Mouse (Mus musculus) ZHBTc4 (cell line): Measurements from ENCODE around the gene Sfxn3.

ENCODE experiments used
- DNase-seq: peaks from one replicate; pipeline ENCODE4 v3.0.0-alpha.2; 2011; ENCODE audit warnings: low read depth, low spot score

Sfxn3 gene

GRCm38 (mm10) chr19:45075323-45076035 lies 28.2 kb downstream of the Sfxn3 start:
- DNase-seq, result peak; percentile 48

DNA sequence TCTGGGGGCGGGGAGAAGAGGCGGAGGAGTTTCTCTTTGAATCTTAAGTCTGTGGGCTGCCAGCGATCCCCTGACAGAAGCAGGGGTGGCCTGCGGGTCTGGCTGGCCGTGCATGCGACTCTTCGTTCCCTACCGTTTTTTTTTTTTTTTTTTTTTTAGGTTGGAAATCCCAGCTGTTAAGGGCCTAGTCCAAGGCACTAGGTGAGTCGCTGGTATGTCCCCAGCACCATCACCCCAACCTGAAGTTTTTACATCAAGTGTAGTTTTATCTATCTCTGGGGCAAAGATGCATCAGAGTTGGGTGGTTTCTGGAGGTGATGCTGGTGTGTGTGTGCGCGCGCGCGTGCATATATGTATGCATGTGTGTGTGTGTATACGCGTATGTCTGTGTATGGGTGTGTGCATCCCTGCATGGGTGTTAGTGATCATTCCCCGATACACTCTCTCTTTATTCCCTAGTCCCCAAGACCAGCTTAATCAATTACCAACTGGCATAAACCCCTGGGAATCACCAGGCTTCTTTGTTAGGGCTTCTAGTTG lies 28.8 kb downstream of the Sfxn3 start:
- DNase-seq, result no peak

GRCm38 (mm10) chr19:45076586-45077510 lies 29.5 kb downstream of the Sfxn3 start:
- peak; percentile 84 for DNase-seq

GRCm38 (mm10) chr19:45077742-45078645 lies 30.7 kb downstream of the Sfxn3 start:
- no peak for DNase-seq

DNA sequence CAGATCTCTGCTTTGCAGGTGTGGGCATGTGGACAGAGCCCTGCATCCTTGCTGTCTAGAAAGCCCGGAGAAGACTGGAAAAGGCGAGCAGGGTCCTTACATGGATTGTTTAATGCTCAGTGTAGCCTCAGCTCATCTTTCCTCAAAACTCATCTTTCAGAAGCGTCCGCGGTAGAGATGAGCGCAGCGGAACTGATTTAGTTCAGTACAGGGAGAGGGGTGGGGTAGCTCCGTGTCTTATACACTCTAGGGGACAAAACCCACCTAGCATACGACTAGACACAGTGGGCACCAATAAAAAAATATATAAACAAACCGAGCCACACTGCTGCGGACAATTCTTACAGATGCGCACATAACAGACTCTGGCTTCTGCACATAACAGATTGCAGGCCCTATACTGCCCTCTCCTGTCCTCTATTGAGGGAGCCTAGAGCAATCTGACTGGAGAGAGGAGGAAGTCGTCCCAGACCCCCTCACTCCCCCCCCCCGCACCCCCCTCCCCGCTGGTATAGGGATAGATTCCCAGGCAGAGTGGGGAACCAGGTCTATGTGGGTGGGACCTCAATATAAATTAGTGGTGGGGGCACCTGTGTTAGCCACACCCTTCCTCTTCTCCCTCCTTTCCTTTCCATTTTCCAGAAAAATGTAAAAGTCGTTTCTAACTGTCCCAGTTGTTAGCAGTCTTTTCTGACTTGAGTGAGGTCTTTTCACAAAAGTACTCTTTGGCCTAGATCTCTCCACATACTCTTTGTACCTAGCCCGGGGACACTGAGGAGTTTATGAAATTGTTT lies 31.9 kb downstream of the Sfxn3 start:
- DNase-seq, result peak; percentile 32

- DNase-seq, result peak; percentile 67
Observed at GRCm38 (mm10) chr19:45079769-45080515, 32.6 kb downstream of the Sfxn3 start.

DNA sequence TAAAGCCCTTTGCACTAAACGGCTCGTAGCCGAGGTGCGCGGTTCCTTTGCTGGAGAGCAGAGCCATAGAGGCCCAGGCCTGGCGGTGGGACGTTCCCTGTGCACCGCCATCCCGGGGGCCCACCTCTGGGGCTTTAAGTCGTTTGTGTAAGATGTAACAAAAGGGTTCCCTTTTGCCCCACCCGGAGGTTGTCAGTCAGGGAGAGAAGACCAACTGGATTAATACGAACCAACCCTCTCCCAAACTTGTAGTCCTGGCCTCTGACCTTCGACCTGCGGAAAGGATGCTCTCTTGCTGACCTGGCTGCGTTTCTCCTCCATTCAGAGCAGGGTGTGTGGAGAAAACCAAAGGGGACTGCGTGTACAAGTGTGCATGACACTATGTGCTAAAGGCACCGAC lies 33.4 kb downstream of the Sfxn3 start:
- peak; percentile 34 for DNase-seq

DNA sequence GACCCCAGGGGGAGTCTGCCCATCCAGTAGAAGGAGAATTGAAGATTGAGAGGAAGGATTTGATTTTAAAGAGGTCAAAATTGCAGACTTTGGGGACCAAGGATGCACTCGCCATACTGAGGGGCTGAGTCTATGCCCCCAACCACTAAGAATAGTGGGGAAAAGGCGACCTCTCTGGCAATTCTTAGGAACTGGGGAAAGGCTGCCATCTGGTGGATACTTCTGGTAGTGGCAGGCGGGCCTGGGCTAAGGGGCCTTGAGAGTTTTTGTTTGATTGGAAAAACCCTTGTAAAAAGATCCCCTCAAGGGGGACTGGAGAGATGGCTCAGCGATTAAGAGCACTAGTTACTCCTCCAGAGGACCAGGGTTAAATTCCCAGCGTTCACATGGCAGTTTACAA lies 34.0 kb downstream of the Sfxn3 start:
- peak; percentile 86 for DNase-seq

- DNase-seq, result peak; percentile 86
Observed at GRCm38 (mm10) chr19:45081841-45082550, 34.7 kb downstream of the Sfxn3 start.

DNA sequence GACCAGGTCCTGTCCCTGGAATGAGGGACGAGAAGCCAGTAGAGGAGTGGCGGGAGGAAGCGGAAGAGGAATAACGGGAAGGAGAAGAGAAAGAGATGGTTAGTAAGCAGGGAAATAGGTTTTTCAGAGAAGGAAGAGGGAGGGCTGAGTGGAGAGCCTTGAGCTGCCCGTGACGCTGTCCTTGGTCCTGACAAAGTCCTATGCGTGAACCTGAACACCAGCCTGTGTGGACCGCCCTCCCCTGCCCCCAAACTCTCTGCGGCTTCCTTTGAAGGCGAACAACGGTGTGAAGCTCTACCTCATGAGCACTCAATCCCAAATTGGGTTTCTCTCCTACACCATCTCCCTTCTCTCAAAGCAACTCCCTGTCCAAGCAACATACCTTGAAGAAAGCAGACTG lies 50.6 kb downstream of the Sfxn3 start:
- DNase-seq, result peak; percentile 86

DNA sequence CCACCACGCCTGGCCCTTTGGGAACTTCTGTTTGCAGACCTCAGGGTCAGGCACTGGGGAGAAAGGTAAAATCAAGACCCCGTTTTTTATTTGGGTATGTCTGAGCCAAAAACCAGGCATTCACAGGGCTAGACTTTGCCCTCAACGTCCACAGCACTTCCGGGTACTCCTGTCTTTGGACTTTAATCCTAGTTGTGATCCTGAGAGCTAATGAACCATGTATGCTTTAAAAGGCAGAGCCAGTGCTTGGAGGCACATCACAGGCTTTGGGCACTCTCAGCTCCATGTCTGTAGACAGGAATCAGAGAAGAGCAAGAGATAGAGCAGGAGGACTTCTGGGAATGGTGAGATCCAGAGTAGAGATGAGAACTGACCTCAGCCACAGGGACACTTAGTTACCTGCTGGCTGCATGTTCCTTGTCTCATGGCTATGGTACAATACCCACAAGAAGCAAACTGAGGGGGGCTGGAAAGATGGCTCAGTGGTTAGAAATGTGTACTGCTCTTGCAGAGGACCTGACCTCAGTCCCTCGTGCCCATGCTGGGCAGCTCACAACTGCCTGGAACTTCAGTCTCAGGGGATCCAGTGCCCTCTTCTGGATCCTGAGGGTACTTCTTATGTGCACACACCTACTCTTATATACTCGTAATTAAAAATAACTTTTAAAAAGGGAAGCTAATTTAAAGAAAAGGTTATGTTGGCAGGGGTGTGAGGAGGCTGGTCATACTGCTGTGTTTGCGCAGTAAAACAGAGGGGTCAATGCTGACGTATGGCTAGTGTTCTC lies 53.4 kb downstream of the Sfxn3 start:
- no peak for DNase-seq

- DNase-seq, result no peak
Observed at GRCm38 (mm10) chr19:45105591-45105990, 58.3 kb downstream of the Sfxn3 start.
